Mouse (Mus musculus): ENCODE measurements at regions not wholly inside any gene's neighbourhood (a gene's known extent, or its start where the extent isn't known, plus 50 kb on each side); places are given as distances from the start of the nearest gene placed in this dataset.

- DNase-seq (ENCODE audit: low spot score), result no peak
- ATAC-seq (ENCODE audit: extremely low read depth, insufficient number of reproducible peaks, low FRiP score, poor library complexity, severe bottlenecking), result no peak
- Histone ChIP-seq H3K36me3 (replicated peaks) (no peaks in the 10 kb centered on the region), H3K27me3 (ENCODE audit: insufficient read depth, low read length) (no peaks in the 10 kb centered on the region), H3K9me3 (replicated peaks) (peaks cover 32% of the 10 kb centered on the region), H3K4me1 (ENCODE audit: insufficient read depth, low read depth, low read length) (no peaks in the 10 kb centered on the region), H3K4me3 (ENCODE audit: low read depth, low read length) (no peak overlapping the region)
- TF ChIP-seq POLR2AphosphoS5 (IDR thresholded peaks at IDR 0.05; ENCODE audit: insufficient replicate concordance, low read depth, low read length) (no peak), GATA1 (IDR thresholded peaks at IDR 0.05; ENCODE audit: borderline replicate concordance, low read length) (no peak), TAL1 (conservative IDR thresholded peaks at IDR 0.05; ENCODE audit: low read depth, low read length) (no peak), CTCF (IDR thresholded peaks at IDR 0.05; ENCODE audit: low read depth, low read length) (no peak), GATA2 (IDR thresholded peaks at IDR 0.05; ENCODE audit: borderline replicate concordance, low read depth, low read length) (no peak)
These were observed 385.8 kb downstream of the Pmp22 start for GRCm38 (mm10) chr11:63514615-63515014.

GRCm38 (mm10) chr11:63518847-63519246 is 390.1 kb downstream of the Pmp22 start:
- TF ChIP-seq GATA2 (IDR thresholded peaks at IDR 0.05; ENCODE audit: borderline replicate concordance, low read depth, low read length), result no peak
- TF ChIP-seq TAL1 (conservative IDR thresholded peaks at IDR 0.05; ENCODE audit: low read depth, low read length), result no peak
- no peak for TF ChIP-seq GATA1 (IDR thresholded peaks at IDR 0.05; ENCODE audit: borderline replicate concordance, low read length)
- no peak for TF ChIP-seq POLR2AphosphoS5 (IDR thresholded peaks at IDR 0.05; ENCODE audit: insufficient replicate concordance, low read depth, low read length)
- no peak for TF ChIP-seq CTCF (IDR thresholded peaks at IDR 0.05; ENCODE audit: low read depth, low read length)
- ATAC-seq (ENCODE audit: extremely low read depth, insufficient number of reproducible peaks, low FRiP score, poor library complexity, severe bottlenecking) (no peak), DNase-seq (ENCODE audit: low spot score) (no peak)

GRCm38 (mm10) chr11:63524254-63524653 is 395.5 kb downstream of the Pmp22 start:
- Histone ChIP-seq H3K4me3 (ENCODE audit: low read depth, low read length) (no peak overlapping the region), H3K36me3 (replicated peaks) (no peaks in the 10 kb centered on the region), H3K4me1 (ENCODE audit: insufficient read depth, low read depth, low read length) (no peaks in the 10 kb centered on the region), H3K27me3 (ENCODE audit: insufficient read depth, low read length) (no peaks in the 10 kb centered on the region), H3K9me3 (replicated peaks) (peaks cover 36% of the 10 kb centered on the region)
- no peak for DNase-seq (ENCODE audit: low spot score)
- TF ChIP-seq GATA2 (IDR thresholded peaks at IDR 0.05; ENCODE audit: borderline replicate concordance, low read depth, low read length) (no peak), CTCF (IDR thresholded peaks at IDR 0.05; ENCODE audit: low read depth, low read length) (no peak), POLR2AphosphoS5 (IDR thresholded peaks at IDR 0.05; ENCODE audit: insufficient replicate concordance, low read depth, low read length) (no peak), TAL1 (conservative IDR thresholded peaks at IDR 0.05; ENCODE audit: low read depth, low read length) (no peak), GATA1 (IDR thresholded peaks at IDR 0.05; ENCODE audit: borderline replicate concordance, low read length) (no peak)
- ATAC-seq (ENCODE audit: extremely low read depth, insufficient number of reproducible peaks, low FRiP score, poor library complexity, severe bottlenecking), result no peak

More at GRCm38 (mm10) chr11:63518847-63519246, 390.1 kb downstream of the Pmp22 start:
- Histone ChIP-seq H3K4me1 (ENCODE audit: insufficient read depth, low read depth, low read length) (no peaks in the 10 kb centered on the region), H3K27me3 (ENCODE audit: insufficient read depth, low read length) (no peaks in the 10 kb centered on the region), H3K9me3 (replicated peaks) (peaks cover 28% of the 10 kb centered on the region), H3K36me3 (replicated peaks) (no peaks in the 10 kb centered on the region), H3K4me3 (ENCODE audit: low read depth, low read length) (no peak overlapping the region)

- ATAC-seq (ENCODE audit: extremely low read depth, insufficient number of reproducible peaks, low FRiP score, poor library complexity, severe bottlenecking) (no peak), DNase-seq (ENCODE audit: low spot score) (no peak)
- no peaks in the 10 kb centered on the region for H3K27me3 ChIP-seq (ENCODE audit: insufficient read depth, low read length)
- H3K9me3 ChIP-seq (replicated peaks), result peaks cover 37% of the 10 kb centered on the region
- no peak overlapping the region for H3K4me3 ChIP-seq (ENCODE audit: low read depth, low read length)
- TF ChIP-seq CTCF (IDR thresholded peaks at IDR 0.05; ENCODE audit: low read depth, low read length) (no peak), POLR2AphosphoS5 (IDR thresholded peaks at IDR 0.05; ENCODE audit: insufficient replicate concordance, low read depth, low read length) (no peak), GATA1 (IDR thresholded peaks at IDR 0.05; ENCODE audit: borderline replicate concordance, low read length) (no peak), GATA2 (IDR thresholded peaks at IDR 0.05; ENCODE audit: borderline replicate concordance, low read depth, low read length) (no peak), TAL1 (conservative IDR thresholded peaks at IDR 0.05; ENCODE audit: low read depth, low read length) (no peak)
- H3K4me1 ChIP-seq (ENCODE audit: insufficient read depth, low read depth, low read length), result no peaks in the 10 kb centered on the region
- no peaks in the 10 kb centered on the region for H3K36me3 ChIP-seq (replicated peaks)
These were observed 396.6 kb downstream of the Pmp22 start for GRCm38 (mm10) chr11:63525431-63525830.

GRCm38 (mm10) chr11:63525956-63526355 is 396.1 kb downstream of the Hs3st3b1 start:
- no peak for TF ChIP-seq POLR2AphosphoS5 (IDR thresholded peaks at IDR 0.05; ENCODE audit: insufficient replicate concordance, low read depth, low read length)
- TF ChIP-seq CTCF (IDR thresholded peaks at IDR 0.05; ENCODE audit: low read depth, low read length), result no peak
- no peak for TF ChIP-seq TAL1 (conservative IDR thresholded peaks at IDR 0.05; ENCODE audit: low read depth, low read length)
- no peak for TF ChIP-seq GATA1 (IDR thresholded peaks at IDR 0.05; ENCODE audit: borderline replicate concordance, low read length)
- TF ChIP-seq GATA2 (IDR thresholded peaks at IDR 0.05; ENCODE audit: borderline replicate concordance, low read depth, low read length), result no peak
- no peaks in the 10 kb centered on the region for H3K27me3 ChIP-seq (ENCODE audit: insufficient read depth, low read length)
- H3K9me3 ChIP-seq (replicated peaks), result peaks cover 37% of the 10 kb centered on the region
- H3K4me3 ChIP-seq (ENCODE audit: low read depth, low read length), result no peak overlapping the region
- H3K36me3 ChIP-seq (replicated peaks), result no peaks in the 10 kb centered on the region
- H3K4me1 ChIP-seq (ENCODE audit: insufficient read depth, low read depth, low read length), result no peaks in the 10 kb centered on the region
- ATAC-seq (ENCODE audit: extremely low read depth, insufficient number of reproducible peaks, low FRiP score, poor library complexity, severe bottlenecking) (no peak), DNase-seq (ENCODE audit: low spot score) (no peak)

- no peak overlapping the region for H3K4me3 ChIP-seq (ENCODE audit: low read depth, low read length)
- DNase-seq (ENCODE audit: low spot score) (no peak), ATAC-seq (ENCODE audit: extremely low read depth, insufficient number of reproducible peaks, low FRiP score, poor library complexity, severe bottlenecking) (no peak)
- no peaks in the 10 kb centered on the region for H3K27me3 ChIP-seq (ENCODE audit: insufficient read depth, low read length)
- H3K4me1 ChIP-seq (ENCODE audit: insufficient read depth, low read depth, low read length), result no peaks in the 10 kb centered on the region
- H3K9me3 ChIP-seq (replicated peaks), result peaks cover 36% of the 10 kb centered on the region
- no peaks in the 10 kb centered on the region for H3K36me3 ChIP-seq (replicated peaks)
- TF ChIP-seq GATA1 (IDR thresholded peaks at IDR 0.05; ENCODE audit: borderline replicate concordance, low read length), result no peak
- TF ChIP-seq GATA2 (IDR thresholded peaks at IDR 0.05; ENCODE audit: borderline replicate concordance, low read depth, low read length), result no peak
- no peak for TF ChIP-seq CTCF (IDR thresholded peaks at IDR 0.05; ENCODE audit: low read depth, low read length)
- TF ChIP-seq POLR2AphosphoS5 (IDR thresholded peaks at IDR 0.05; ENCODE audit: insufficient replicate concordance, low read depth, low read length), result no peak
- TF ChIP-seq TAL1 (conservative IDR thresholded peaks at IDR 0.05; ENCODE audit: low read depth, low read length), result no peak
These were observed 389.3 kb downstream of the Hs3st3b1 start for GRCm38 (mm10) chr11:63532752-63533151.

Data from G1E (cell line).